In the genomic region with DNA sequence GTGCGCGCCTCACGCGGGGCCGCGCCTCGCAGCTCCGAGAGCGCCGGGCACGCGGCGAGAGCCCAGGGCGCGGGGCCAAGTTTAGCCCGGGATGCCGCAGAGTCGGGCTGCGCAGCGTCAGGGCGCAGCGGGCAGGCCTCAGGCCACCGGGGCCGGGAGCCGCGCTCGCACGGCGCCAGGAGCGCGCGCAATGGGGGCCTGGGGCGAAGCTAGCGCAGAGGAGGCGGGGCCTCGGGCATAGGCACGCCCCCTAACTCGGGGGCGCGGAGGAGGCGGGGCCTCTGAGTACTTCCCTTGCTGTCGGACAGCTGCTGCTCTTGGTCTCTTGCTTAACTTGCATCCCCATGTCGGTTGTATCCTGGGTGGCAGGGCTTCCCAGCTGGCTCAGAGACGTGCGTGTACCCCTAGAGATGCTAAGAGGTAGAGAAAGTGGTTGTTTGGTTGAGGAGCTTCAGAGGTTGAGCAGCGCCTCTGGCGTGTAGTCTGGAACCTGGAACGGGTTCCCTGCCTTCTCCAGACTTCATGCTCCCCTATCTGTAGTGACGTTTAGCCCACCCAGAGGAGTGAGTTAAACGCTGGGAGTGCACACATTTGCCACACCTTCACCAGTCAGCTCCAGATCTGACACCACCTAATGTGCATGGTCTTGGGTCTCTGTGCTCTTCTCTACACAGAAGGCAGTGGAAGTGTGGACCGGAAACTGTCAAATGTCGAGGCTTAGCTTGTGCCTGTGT, we compare ENCODE assay signal across 8 mouse cellular contexts. TPM values are rescaled to one million over a fixed set of nuclear protein-coding genes. Genes with fewer than 3 reads are reported as not detected.
DNase-seq lines count a peak whose midpoint lies in the region; ATAC-seq and TF ChIP-seq lines count a peak whose summit lies in the region.

Gene H6pd (minus strand): TSS at position 171 of the 734 bp plus-strand sequence.

- TF ChIP-seq POLR2A in ES-Bruce4 (IDR thresholded peaks at IDR 0.05; ENCODE audit: insufficient read depth, low read length), result peak; percentile 71

- no peaks in the 10 kb centered on the region for H3K9me3 ChIP-seq in ES-Bruce4 (replicated peaks; ENCODE audit: control insufficient read depth, insufficient read depth, low read length, poor library complexity, severe bottlenecking)
- no peaks in the 10 kb centered on the region for H3K9me3 ChIP-seq in forebrain, embryonic 15.5 days
- H3K9me3 ChIP-seq in liver, embryonic 16.5 days (replicated peaks; ENCODE audit: control insufficient read depth, low read length), result no peaks in the 10 kb centered on the region
- no peaks in the 10 kb centered on the region for H3K9me3 ChIP-seq in neural tube, embryonic 12.5 days
- no peaks in the 10 kb centered on the region for H3K9me3 ChIP-seq in stomach, postnatal 0 days (ENCODE audit: control insufficient read depth, low read length)

- peaks cover 6% of the 10 kb centered on the region for H3K4me1 ChIP-seq in ES-Bruce4 (ENCODE audit: control insufficient read depth, insufficient read depth, low read length)
- peaks cover 7% of the 10 kb centered on the region; the same call in 1 of the 2 replicates for H3K4me1 ChIP-seq in forebrain, embryonic 15.5 days
- peaks cover 31% of the 10 kb centered on the region for H3K4me1 ChIP-seq in liver, embryonic 16.5 days (ENCODE audit: control insufficient read depth, low read depth, low read length)
- peaks cover 6% of the 10 kb centered on the region; the same call in 1 of the 2 replicates for H3K4me1 ChIP-seq in neural tube, embryonic 12.5 days
- H3K4me1 ChIP-seq in stomach, postnatal 0 days (replicated peaks; ENCODE audit: control insufficient read depth, insufficient read depth), result peaks cover 8% of the 10 kb centered on the region; the same call in 1 of the 2 replicates

- ATAC-seq in forebrain, embryonic 15.5 days (replicated peaks), result peak; percentile 87
- ATAC-seq in liver, embryonic 16.5 days (ENCODE audit: low read depth), result peak; percentile 85
- peak; percentile 86 for ATAC-seq in neural tube, embryonic 12.5 days (ENCODE audit: low FRiP score, low read depth)
- ATAC-seq in stomach, postnatal 0 days (ENCODE audit: low FRiP score, low TSS enrichment), result peak; percentile 88

- peak; percentile 89 for DNase-seq in cerebellum, adult 11-12 months
- DNase-seq in heart, postnatal 14 days, result peak; percentile 95 to 96
- no peak for DNase-seq in large intestine, adult 2 months (ENCODE audit: low read depth, low spot score)
- DNase-seq in stomach, postnatal 0 days (ENCODE audit: low spot score), result peak; percentile 94

- peak within 1 kb of the TSS; percentile 41 for H3K27ac ChIP-seq in ES-Bruce4 (ENCODE audit: insufficient read depth, low read length)
- H3K27ac ChIP-seq in forebrain, embryonic 15.5 days (replicated peaks), result peak within 1 kb of the TSS; percentile 86
- H3K27ac ChIP-seq in liver, embryonic 16.5 days (ENCODE audit: low read length), result peak within 1 kb of the TSS; percentile 92
- H3K27ac ChIP-seq in neural tube, embryonic 12.5 days, result peak within 1 kb of the TSS; percentile 78
- peak within 1 kb of the TSS; percentile 96 for H3K27ac ChIP-seq in stomach, postnatal 0 days (replicated peaks)

- no peak for TF ChIP-seq CTCF in ES-Bruce4 (IDR thresholded peaks at IDR 0.05; ENCODE audit: low read depth, low read length)
- TF ChIP-seq CTCF in stomach, postnatal 0 days (IDR thresholded peaks at IDR 0.05; ENCODE audit: low read depth), result peak; percentile 23

- H3K4me2 ChIP-seq in forebrain, embryonic 15.5 days (replicated peaks), result peak within 1 kb of the TSS; percentile 88
- H3K4me2 ChIP-seq in liver, embryonic 16.5 days (ENCODE audit: low read depth, low read length), result peak within 1 kb of the TSS; percentile 87
- H3K4me2 ChIP-seq in neural tube, embryonic 12.5 days (replicated peaks), result peak within 1 kb of the TSS; percentile 81
- peak within 1 kb of the TSS; percentile 75 for H3K4me2 ChIP-seq in stomach, postnatal 0 days (replicated peaks; ENCODE audit: low read depth)

- intact Hi-C loops in heart, postnatal 14 days (cut with DNase I), result no loop called here

- no peak for TF ChIP-seq EP300 in ES-Bruce4 (IDR thresholded peaks at IDR 0.05; ENCODE audit: insufficient read depth, low read depth, low read length)
- no peak for TF ChIP-seq EP300 in stomach, postnatal 0 days (optimal IDR thresholded peaks at IDR 0.05)

- peak within 1 kb of the TSS; percentile 75 for H3K4me3 ChIP-seq in ES-Bruce4 (ENCODE audit: low read depth, low read length)
- H3K4me3 ChIP-seq in forebrain, embryonic 15.5 days, result peak within 1 kb of the TSS; percentile 65
- H3K4me3 ChIP-seq in liver, embryonic 16.5 days (ENCODE audit: low read depth, low read length), result peak within 1 kb of the TSS; percentile 71
- H3K4me3 ChIP-seq in neural tube, embryonic 12.5 days, result peak within 1 kb of the TSS; percentile 71
- H3K4me3 ChIP-seq in stomach, postnatal 0 days (ENCODE audit: low read depth, low read length), result peak within 1 kb of the TSS; percentile 78

- H3K36me3 ChIP-seq in ES-Bruce4 (ENCODE audit: control insufficient read depth, insufficient read depth, low read length, poor library complexity, severe bottlenecking), result no peaks in the 10 kb centered on the region
- no peaks in the 10 kb centered on the region for H3K36me3 ChIP-seq in forebrain, embryonic 15.5 days
- peaks cover 5% of the 10 kb centered on the region; the same call in 1 of the 2 replicates for H3K36me3 ChIP-seq in liver, embryonic 16.5 days (ENCODE audit: control insufficient read depth, insufficient read depth)
- no peaks in the 10 kb centered on the region for H3K36me3 ChIP-seq in neural tube, embryonic 12.5 days
- H3K36me3 ChIP-seq in stomach, postnatal 0 days (ENCODE audit: control insufficient read depth, insufficient read depth, low read length), result no peaks in the 10 kb centered on the region

- 6% methylated on average over 39 of the region's 52 CpGs for WGBS in forebrain, embryonic 15.5 days
- 3% methylated on average over 52 of the region's 52 CpGs for WGBS in large intestine, adult 2 months
- WGBS in liver, embryonic 16.5 days (ENCODE audit: insufficient replicate concordance), result 3% methylated on average over 52 of the region's 52 CpGs
- 5% methylated on average over 52 of the region's 52 CpGs for WGBS in neural tube, embryonic 12.5 days
- 4% methylated on average over 44 of the region's 52 CpGs for WGBS in stomach, postnatal 0 days

- H3K9ac ChIP-seq in ES-Bruce4 (ENCODE audit: low read depth, poor library complexity, severe bottlenecking), result peak within 1 kb of the TSS; percentile 76
- H3K9ac ChIP-seq in forebrain, embryonic 15.5 days (replicated peaks), result peak within 1 kb of the TSS; percentile 68
- peak within 1 kb of the TSS; percentile 79 for H3K9ac ChIP-seq in liver, embryonic 16.5 days (ENCODE audit: low read depth, low read length)
- peak within 1 kb of the TSS; percentile 81 for H3K9ac ChIP-seq in neural tube, embryonic 12.5 days
- peak within 1 kb of the TSS; percentile 88 for H3K9ac ChIP-seq in stomach, postnatal 0 days (ENCODE audit: low read length)

- no peaks in the 10 kb centered on the region for H3K27me3 ChIP-seq in ES-Bruce4 (ENCODE audit: control insufficient read depth, insufficient read depth, low read length, poor library complexity, severe bottlenecking)
- H3K27me3 ChIP-seq in forebrain, embryonic 15.5 days, result no peaks in the 10 kb centered on the region
- H3K27me3 ChIP-seq in liver, embryonic 16.5 days (ENCODE audit: control insufficient read depth, insufficient read depth, low read depth, low read length), result no peaks in the 10 kb centered on the region
- no peaks in the 10 kb centered on the region for H3K27me3 ChIP-seq in neural tube, embryonic 12.5 days (replicated peaks)
- no peaks in the 10 kb centered on the region for H3K27me3 ChIP-seq in stomach, postnatal 0 days (ENCODE audit: control insufficient read depth, insufficient read depth, low read length)

RNA-seq across cellular contexts. Expression of gene H6pd, which starts in this region (rescaled TPM):
- 13.7 and 15.0 TPM in 2 replicates for polyA plus RNA-seq in ES-Bruce4 (2011; ENCODE audit: insufficient read depth, insufficient read length, low read depth, missing spikeins)
- polyA plus RNA-seq in forebrain, embryonic 15.5 days (2015; fragmentation: Nextera tagmentation; extraction: Ambion mirVana), result 1.2 and 1.5 TPM in 2 replicates
- 10 to 100 TPM; 41.0 to 45.9 TPM for total RNA-seq in heart, postnatal 14 days (2021)
- polyA plus RNA-seq in large intestine, adult 2 months (2012; rRNA removed), result 13.3 and 22.7 TPM in 2 replicates
- polyA plus RNA-seq in liver, embryonic 16.5 days (2015; fragmentation: Nextera tagmentation; extraction: Ambion mirVana), result 24.2 and 33.7 TPM in 2 replicates
- 3.3 and 4.0 TPM in 2 replicates for polyA plus RNA-seq in neural tube, embryonic 12.5 days (2016; fragmentation: Nextera tagmentation; extraction: Ambion mirVana)
- 11.8 and 12.3 TPM in 2 replicates for polyA plus RNA-seq in stomach, postnatal 0 days (2015; fragmentation: Nextera tagmentation; extraction: Ambion mirVana)

Comparison
In these comparisons a context has a peak if more than half of its experiments do, and no peak if none do; other contexts are left out.
1. H3K27ac ChIP-seq: peak in every context shown above with its lines; median percentile 96 in stomach, postnatal 0 days; 92 in liver, embryonic 16.5 days; 86 in forebrain, embryonic 15.5 days; 78 in neural tube, embryonic 12.5 days; 41 in ES-Bruce4.